Mouse (Mus musculus) left cerebral cortex, postnatal 36 days (tissue): ENCODE data around the gene Kazn. TPM values are rescaled to one million over a fixed set of nuclear protein-coding genes. Genes with fewer than 3 reads are reported as not detected.

Source experiments
- DNase-seq, 2 experiments: peaks; one replicate each; pipeline ENCODE4 v3.0.0; 2021 to 2022; ENCODE audit warnings: low spot score in 2 of 2, mixed read lengths in 1 of 2
- intact Hi-C: fragments of 180-260 bp; cut with DNase I; formaldehyde crosslinking; loops from one replicate; pipeline ENCODE4 v1.15.1; 2025
- total RNA-seq, 2 experiments: library from RNA; stranded (reverse); gene quantifications; 2 replicates each; pipeline ENCODE4 v1.2.3; 2021

The Kazn gene
- total RNA-seq, 2 experiments from 2014 or later: 80.6 to 112 TPM

- intact Hi-C loops: no loop called here
- DNase-seq: no peak
Observed at GRCm38 (mm10) chr4:142066576-142066975, 172.6 kb downstream of the Kazn start.

GRCm38 (mm10) chr4:142065835-142066234 is 173.4 kb downstream of the Kazn start:
- intact Hi-C loops: no loop called here
- no peak for DNase-seq

GRCm38 (mm10) chr4:142065270-142065669 is 173.9 kb downstream of the Kazn start:
- intact Hi-C loops: no loop called here
- DNase-seq: no peak

- DNase-seq: no peak
- intact Hi-C loops: no loop called here
Observed at GRCm38 (mm10) chr4:142064582-142065228, 174.5 kb downstream of the Kazn start.

GRCm38 (mm10) chr4:142063057-142063534 is 176.1 kb downstream of the Kazn start:
- intact Hi-C loops: no loop called here
- no peak for DNase-seq

- no peak for DNase-seq
Observed at GRCm38 (mm10) chr4:142061485-142062240, 177.5 kb downstream of the Kazn start.

GRCm38 (mm10) chr4:142060455-142061378 is 178.5 kb downstream of the Kazn start:
- intact Hi-C loops: no loop called here
- no peak for DNase-seq

More at GRCm38 (mm10) chr4:142061485-142062240, 177.5 kb downstream of the Kazn start:
- intact Hi-C loops: no loop called here

GRCm38 (mm10) chr4:142059841-142060193 is 179.4 kb downstream of the Kazn start:
- no peak for DNase-seq
- intact Hi-C loops: no loop called here

- no peak for DNase-seq
- intact Hi-C loops: no loop called here
Observed at GRCm38 (mm10) chr4:142059113-142059840, 179.9 kb downstream of the Kazn start.

GRCm38 (mm10) chr4:142057529-142058216 is 181.5 kb downstream of the Kazn start:
- intact Hi-C loops: no loop called here
- DNase-seq: peak in 1 of 2 experiments; percentile 16

- intact Hi-C loops: no loop called here
- DNase-seq: no peak
Observed at GRCm38 (mm10) chr4:142055600-142055999, 183.6 kb downstream of the Kazn start.

GRCm38 (mm10) chr4:142054580-142054979 is 184.6 kb downstream of the Kazn start:
- intact Hi-C loops: no loop called here
- DNase-seq: no peak

GRCm38 (mm10) chr4:142053661-142054448 is 185.3 kb downstream of the Kazn start:
- no peak for DNase-seq
- intact Hi-C loops: no loop called here

- intact Hi-C loops: no loop called here
- DNase-seq: no peak
Observed at GRCm38 (mm10) chr4:142053261-142053660, 185.9 kb downstream of the Kazn start.

- DNase-seq: no peak
- intact Hi-C loops: no loop called here
Observed at GRCm38 (mm10) chr4:142052391-142053132, 186.6 kb downstream of the Kazn start.
